Comparison of ENCODE assay signal across 9 mouse cellular contexts in the genomic region with DNA sequence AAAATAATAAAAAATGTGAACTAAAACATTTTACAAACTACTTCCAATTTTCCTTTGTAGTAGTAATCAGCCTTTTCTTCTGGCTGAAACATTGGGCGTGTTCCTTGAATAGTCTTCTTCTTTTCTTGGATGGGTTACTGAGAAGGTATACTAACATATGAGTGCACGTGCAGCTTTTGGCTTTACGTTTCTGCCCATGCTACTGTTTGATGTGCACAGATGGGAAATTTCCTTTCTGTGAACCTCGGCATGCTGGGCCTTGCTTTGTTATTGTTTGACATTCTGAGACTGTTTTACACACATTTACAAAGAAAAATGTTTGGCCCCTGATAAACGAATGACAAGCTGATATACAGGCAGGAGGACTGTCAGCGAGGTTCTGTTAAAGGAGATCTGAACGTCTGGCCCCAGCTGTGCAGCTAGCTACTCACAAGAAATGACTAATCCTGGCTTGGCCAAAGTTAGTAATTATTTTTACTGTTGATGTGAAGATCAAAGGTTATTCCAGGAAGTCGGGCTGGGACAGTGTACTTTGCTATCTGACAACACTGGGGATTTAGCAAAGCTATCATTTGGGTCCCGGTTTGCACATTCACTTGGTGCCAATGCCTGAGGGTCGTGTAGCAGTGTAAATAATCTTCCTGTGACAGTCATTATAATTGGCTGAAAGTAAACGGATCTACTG.
DNase-seq lines count a peak whose midpoint lies in the region; ATAC-seq and TF ChIP-seq lines count a peak whose summit lies in the region.
"Had no signal": no experiment of that assay in that cellular context is flagged by ENCODE, and none has a peak within 500 bp of the region (broad histone marks: within the 10 kb centered on the region; RNA-seq: fewer than 3 reads in every experiment).

No protein-coding gene starts in this region.

- no peak overlapping the region for H3K4me2 ChIP-seq in heart, embryonic 11.5 days
- H3K4me2 ChIP-seq in lung, postnatal 0 days (replicated peaks; ENCODE audit: low read depth, low read length), result no peak overlapping the region
- H3K4me2 ChIP-seq in midbrain, embryonic 11.5 days, result no peak overlapping the region

- no peaks in the 10 kb centered on the region for H3K4me1 ChIP-seq in heart, embryonic 11.5 days (ENCODE audit: control insufficient read depth, insufficient read depth, low read length)
- no peaks in the 10 kb centered on the region for H3K4me1 ChIP-seq in lung, postnatal 0 days (ENCODE audit: insufficient read depth, low read depth, low read length)
- no peaks in the 10 kb centered on the region for H3K4me1 ChIP-seq in midbrain, embryonic 11.5 days (ENCODE audit: control insufficient read depth, insufficient read depth, low read length)

- H3K27ac ChIP-seq in heart, embryonic 11.5 days (ENCODE audit: low read depth, low read length), result no peak overlapping the region
- H3K27ac ChIP-seq in lung, postnatal 0 days (ENCODE audit: low read length), result no peak overlapping the region
- no peak overlapping the region for H3K27ac ChIP-seq in midbrain, embryonic 11.5 days (ENCODE audit: low read depth, low read length)

- peak; percentile 65 for TF ChIP-seq EP300 in lung, postnatal 0 days (IDR thresholded peaks at IDR 0.05)

- no peak for TF ChIP-seq CTCF in lung, postnatal 0 days (IDR thresholded peaks at IDR 0.05)

- H3K36me3 ChIP-seq in heart, embryonic 11.5 days (ENCODE audit: control insufficient read depth, insufficient read depth, low read length), result no peaks in the 10 kb centered on the region
- no peaks in the 10 kb centered on the region for H3K36me3 ChIP-seq in lung, postnatal 0 days (ENCODE audit: insufficient read depth, low read length)
- H3K36me3 ChIP-seq in midbrain, embryonic 11.5 days (ENCODE audit: control insufficient read depth, insufficient read depth, low read length), result no peaks in the 10 kb centered on the region

- no peak overlapping the region for H3K4me3 ChIP-seq in heart, embryonic 11.5 days (ENCODE audit: low read depth, low read length)
- H3K4me3 ChIP-seq in lung, postnatal 0 days (ENCODE audit: low read depth, low read length), result no peak overlapping the region
- no peak overlapping the region for H3K4me3 ChIP-seq in midbrain, embryonic 11.5 days (ENCODE audit: low read depth, low read length)

- WGBS in heart, embryonic 11.5 days (ENCODE audit: insufficient replicate concordance), result 34% methylated on average over 11 of the region's 11 CpGs
- 22% methylated on average over 11 of the region's 11 CpGs for WGBS in lung, postnatal 0 days
- WGBS in midbrain, embryonic 11.5 days, result 64% methylated on average over 11 of the region's 11 CpGs

- DNase-seq in heart, adult 18-20 months, result peak; percentile 45 to 64
- peak; percentile 16 for DNase-seq in brain, adult 2 months (ENCODE audit: low read depth, low spot score)
- DNase-seq in kidney, adult 8-10 months, result peak; percentile 60 to 66
- peak; percentile 54 for DNase-seq in lung, postnatal 0 days (ENCODE audit: low spot score)
- no peak for DNase-seq in T-cell, adult 2 months (ENCODE audit: low spot score)
- no peak for DNase-seq in cerebellum, postnatal 25 days
- DNase-seq in midbrain, embryonic 11.5 days (ENCODE audit: low spot score, missing footprints), result no peak

- H3K9me3 ChIP-seq in heart, embryonic 11.5 days (replicated peaks; ENCODE audit: control insufficient read depth, low read length), result no peaks in the 10 kb centered on the region
- H3K9me3 ChIP-seq in lung, postnatal 0 days (ENCODE audit: low read length), result no peaks in the 10 kb centered on the region
- H3K9me3 ChIP-seq in midbrain, embryonic 11.5 days (ENCODE audit: control insufficient read depth, low read length), result no peaks in the 10 kb centered on the region

- no peak for ATAC-seq in heart, embryonic 11.5 days (replicated peaks; ENCODE audit: insufficient number of reproducible peaks, low FRiP score, low TSS enrichment)
- peak; percentile 82 for ATAC-seq in lung, postnatal 0 days
- ATAC-seq in midbrain, embryonic 11.5 days (ENCODE audit: low FRiP score), result no peak

- H3K27me3 ChIP-seq in heart, embryonic 11.5 days (ENCODE audit: control insufficient read depth, insufficient read depth, low read length), result no peaks in the 10 kb centered on the region
- no peaks in the 10 kb centered on the region for H3K27me3 ChIP-seq in lung, postnatal 0 days (replicated peaks; ENCODE audit: insufficient read depth, low read length)
- no peaks in the 10 kb centered on the region for H3K27me3 ChIP-seq in midbrain, embryonic 11.5 days (ENCODE audit: control insufficient read depth, insufficient read depth, low read length)
- H3K27me3 ChIP-seq: CH12.LX had no signal

- H3K9ac ChIP-seq in heart, embryonic 11.5 days (ENCODE audit: low read depth, low read length), result no peak overlapping the region
- no peak overlapping the region for H3K9ac ChIP-seq in lung, postnatal 0 days (replicated peaks; ENCODE audit: low read depth)
- no peak overlapping the region for H3K9ac ChIP-seq in midbrain, embryonic 11.5 days (ENCODE audit: low read length)

Comparison
In these comparisons a context has a peak if more than half of its experiments do, and no peak if none do; other contexts are left out.
1. DNase-seq: peak in heart, adult 18-20 months (2 of 2), brain, adult 2 months (single experiment), kidney, adult 8-10 months (2 of 2) and lung, postnatal 0 days (single experiment); none in T-cell, adult 2 months (single experiment), cerebellum, postnatal 25 days (0 of 2) and midbrain, embryonic 11.5 days (single experiment).